Mouse (Mus musculus) embryonic facial prominence, embryonic 10.5 days (tissue): ENCODE results near the gene Mxd1. TPM values are rescaled to one million over a fixed set of nuclear protein-coding genes. Genes with fewer than 3 reads are reported as not detected.
A peak's percentile ranks its signal among the peaks of the same experiment; 100 is the strongest.

Experiments used
- DNase-seq: peaks from one replicate; pipeline ENCODE4 v3.0.0-alpha.2; 2017; ENCODE audit warnings: low spot score
- H3K27ac ChIP-seq: fragments of 300-500 bp; sonication (generic); replicated peaks from 2 replicates; pipeline ENCODE4 v1.5.1; 2016; ENCODE audit warnings: mild to moderate bottlenecking
- H3K27me3 ChIP-seq: fragments of 300-500 bp; sonication (generic); replicated peaks from 2 replicates; pipeline ENCODE4 v1.6.1; 2016; ENCODE audit warnings: low read depth, mild to moderate bottlenecking; ENCODE audit not compliant: poor library complexity, severe bottlenecking
- H3K36me3 ChIP-seq: fragments of 300-500 bp; sonication (generic); replicated peaks from 2 replicates; pipeline ENCODE4 v1.6.1; 2016; ENCODE audit warnings: mild to moderate bottlenecking, moderate library complexity
- H3K4me1 ChIP-seq: fragments of 300-500 bp; sonication (generic); 2 replicates; pipeline ENCODE4 v1.6.1; 2016
- H3K4me3 ChIP-seq: fragments of 300-500 bp; sonication (generic); 2 replicates; pipeline ENCODE4 v1.5.1; 2016; ENCODE audit warnings: mild to moderate bottlenecking, moderate library complexity
- H3K9me3 ChIP-seq: fragments of 300-500 bp; sonication (generic); 2 replicates; pipeline ENCODE4 v1.6.1; 2016; ENCODE audit warnings: mild to moderate bottlenecking
- WGBS: fragments of 180-500 bp; shearing (Covaris S2); methylation state at CpG from one replicate; pipeline ENCODE4 v1.1.7; 2016; 5-methylcytosine and 5-hydroxymethylcytosine counted together
- polyA plus RNA-seq: library from polyadenylated mRNA; unstranded; fragments of >200 nt; fragmentation: Nextera tagmentation; extraction: Ambion mirVana; gene quantifications from 2 replicates; pipeline ENCODE4 v1.2.1, GENCODE M21; 2016

Gene Mxd1
- polyA plus RNA-seq, 1 experiment from 2014 or later = 11.4 TPM

GRCm38 (mm10) chr6:86641716-86642115, 27.2 kb downstream of the Mxd1 start:
- 74% methylated on average over 8 of the region's 8 CpGs for WGBS
- H3K27ac ChIP-seq = no peak overlapping the region
- H3K4me1 ChIP-seq = peaks cover 5% of the 10 kb centered on the region
- no peaks in the 10 kb centered on the region for H3K9me3 ChIP-seq
- H3K4me3 ChIP-seq = no peak overlapping the region
- DNase-seq = no peak
- H3K27me3 ChIP-seq = no peaks in the 10 kb centered on the region
- H3K36me3 ChIP-seq = no peaks in the 10 kb centered on the region

DNA sequence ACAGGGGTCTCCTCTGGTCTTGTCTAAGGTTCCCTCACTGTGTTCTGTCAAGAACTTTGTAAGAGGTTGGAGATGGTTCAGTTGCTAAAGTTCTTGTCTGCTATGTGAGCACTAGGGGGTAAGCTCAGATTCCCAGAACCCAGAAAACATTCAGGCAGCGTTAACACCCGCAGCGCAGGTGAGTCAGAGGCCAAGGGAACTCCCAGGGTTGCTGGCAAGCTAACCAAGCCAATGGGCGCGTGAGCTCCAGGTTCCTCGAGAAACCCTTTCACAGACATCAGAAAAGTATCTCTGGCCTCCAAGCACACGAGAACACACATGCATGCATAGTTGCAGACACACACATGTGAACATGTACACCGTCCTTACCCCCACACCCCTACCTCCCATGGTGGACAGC, 28.2 kb downstream of the Mxd1 start:
- Histone ChIP-seq H3K27me3 (no peaks in the 10 kb centered on the region), H3K9me3 (no peaks in the 10 kb centered on the region), H3K4me3 (no peak overlapping the region), H3K36me3 (no peaks in the 10 kb centered on the region), H3K27ac (no peak overlapping the region), H3K4me1 (peaks cover 5% of the 10 kb centered on the region)
- no peak for DNase-seq
- whole genome bisulfite sequencing = 91% methylated on average over 8 of the region's 8 CpGs

GRCm38 (mm10) chr6:86640161-86640560, 28.8 kb downstream of the Mxd1 start:
- DNase-seq = no peak
- H3K36me3 ChIP-seq = no peaks in the 10 kb centered on the region
- H3K9me3 ChIP-seq = no peaks in the 10 kb centered on the region
- H3K4me1 ChIP-seq = peaks cover 5% of the 10 kb centered on the region
- H3K4me3 ChIP-seq = no peak overlapping the region
- no peak overlapping the region for H3K27ac ChIP-seq
- no peaks in the 10 kb centered on the region for H3K27me3 ChIP-seq
- whole genome bisulfite sequencing = 83% methylated on average over 3 of the region's 3 CpGs

- Histone ChIP-seq H3K36me3 (no peaks in the 10 kb centered on the region), H3K9me3 (no peaks in the 10 kb centered on the region), H3K4me1 (peaks cover 5% of the 10 kb centered on the region), H3K4me3 (no peak overlapping the region), H3K27me3 (no peaks in the 10 kb centered on the region), H3K27ac (no peak overlapping the region; the same call in 1 of the 2 replicates)
- WGBS = 82% methylated on average over 18 of the region's 18 CpGs
- no peak for DNase-seq
Observed at GRCm38 (mm10) chr6:86639180-86640160, 29.5 kb downstream of the Mxd1 start.

GRCm38 (mm10) chr6:86638434-86638833, 30.5 kb downstream of the Mxd1 start:
- Histone ChIP-seq H3K4me1 (peaks cover 5% of the 10 kb centered on the region), H3K27me3 (no peaks in the 10 kb centered on the region), H3K27ac (no peak overlapping the region), H3K36me3 (no peaks in the 10 kb centered on the region), H3K9me3 (no peaks in the 10 kb centered on the region), H3K4me3 (no peak overlapping the region)
- no peak for DNase-seq
- 24% methylated on average over 2 of the region's 2 CpGs for WGBS

DNA sequence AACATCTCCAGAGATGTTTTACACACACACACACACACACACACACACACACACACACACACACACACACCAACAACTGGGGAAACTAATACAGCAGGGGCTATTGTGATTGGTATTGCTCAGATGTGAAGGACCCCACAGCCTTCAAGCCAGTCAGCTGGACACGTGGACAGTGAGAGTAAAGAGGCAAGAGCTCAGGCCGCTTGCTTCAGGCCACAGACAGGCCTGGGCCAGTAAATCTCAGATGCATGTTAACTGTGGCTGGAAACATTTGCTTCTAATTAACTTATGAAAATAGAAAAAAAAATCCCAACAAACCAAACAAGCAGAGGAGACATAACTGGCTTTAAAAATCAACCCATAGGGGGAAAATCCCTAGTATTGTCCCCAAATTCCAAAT, 31.1 kb downstream of the Mxd1 start:
- WGBS = 54% methylated on average over 2 of the region's 2 CpGs
- Histone ChIP-seq H3K9me3 (no peaks in the 10 kb centered on the region), H3K4me1 (peaks cover 5% of the 10 kb centered on the region), H3K27me3 (no peaks in the 10 kb centered on the region), H3K4me3 (no peak overlapping the region), H3K36me3 (no peaks in the 10 kb centered on the region), H3K27ac (peak overlapping the region; percentile 44; the same call in 1 of the 2 replicates)
- no peak for DNase-seq

GRCm38 (mm10) chr6:86637171-86637835, 31.7 kb downstream of the Mxd1 start:
- 68% methylated on average over 4 of the region's 4 CpGs for WGBS
- Histone ChIP-seq H3K4me1 (peaks cover 5% of the 10 kb centered on the region), H3K36me3 (no peaks in the 10 kb centered on the region), H3K27me3 (no peaks in the 10 kb centered on the region), H3K9me3 (no peaks in the 10 kb centered on the region), H3K4me3 (no peak overlapping the region), H3K27ac (peak overlapping the region; percentile 44; the same call in 1 of the 2 replicates)
- DNase-seq = no peak

GRCm38 (mm10) chr6:86636495-86636894, 32.5 kb downstream of the Mxd1 start:
- DNase-seq = no peak
- Histone ChIP-seq H3K4me1 (peaks cover 5% of the 10 kb centered on the region), H3K27ac (no peak overlapping the region), H3K9me3 (no peaks in the 10 kb centered on the region), H3K27me3 (no peaks in the 10 kb centered on the region), H3K36me3 (no peaks in the 10 kb centered on the region), H3K4me3 (no peak overlapping the region)
- 74% methylated on average over 2 of the region's 2 CpGs for WGBS

- no peak for DNase-seq
- Histone ChIP-seq H3K4me3 (no peak overlapping the region), H3K4me1 (0 out of 2 replicates have a peak, but pooled peaks cover 6% of the 10 kb centered on the region), H3K27me3 (no peaks in the 10 kb centered on the region), H3K27ac (no peak overlapping the region), H3K9me3 (no peaks in the 10 kb centered on the region), H3K36me3 (no peaks in the 10 kb centered on the region)
- 76% methylated on average over 3 of the region's 3 CpGs for WGBS
Observed at GRCm38 (mm10) chr6:86630141-86630540, 38.8 kb downstream of the Mxd1 start.

GRCm38 (mm10) chr6:86627946-86628345, 41.0 kb downstream of the Mxd1 start, which contains the start of gene Asprv1:
Gene Asprv1, plus strand, starts transcription at chr6:86628164.
- no peaks in the 10 kb centered on the region for H3K36me3 ChIP-seq
- H3K27ac ChIP-seq = peak within 1 kb of the TSS; percentile 46; the same call in 1 of the 2 replicates
- WGBS = 52% methylated on average over 10 of the region's 10 CpGs
- H3K4me1 ChIP-seq = 0 out of 2 replicates have a peak, but pooled peaks cover 6% of the 10 kb centered on the region
- H3K4me3 ChIP-seq = no peak within 1 kb of the TSS
- no peaks in the 10 kb centered on the region for H3K9me3 ChIP-seq
- no peak for DNase-seq
- no peaks in the 10 kb centered on the region for H3K27me3 ChIP-seq

- WGBS = 66% methylated on average over 18 of the region's 18 CpGs
- no peak overlapping the region for H3K27ac ChIP-seq
Observed at GRCm38 (mm10) chr6:86624074-86625030, 44.6 kb downstream of the Mxd1 start.

DNA sequence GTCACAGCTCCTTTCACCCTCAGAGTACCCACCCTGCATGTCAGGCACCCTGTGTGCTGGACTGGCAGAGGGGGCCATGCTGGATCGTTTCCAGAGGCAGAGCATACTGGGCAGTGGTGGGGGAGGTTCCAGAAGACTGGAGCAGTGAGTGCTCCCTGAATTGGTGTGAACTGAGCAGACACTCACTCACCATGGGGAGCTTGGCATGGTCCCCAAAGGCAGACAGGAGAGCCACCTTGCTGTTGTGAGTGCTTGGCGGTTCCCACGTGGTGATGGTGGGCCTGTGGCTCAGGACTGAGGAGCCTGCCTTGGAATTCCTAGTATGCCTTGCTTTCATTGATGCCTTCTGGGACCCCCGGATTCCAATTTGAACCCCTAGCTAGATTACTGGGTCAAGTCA, 45.8 kb downstream of the Mxd1 start:
- H3K27ac ChIP-seq = no peak overlapping the region
- H3K27me3 ChIP-seq = no peaks in the 10 kb centered on the region
- DNase-seq = no peak
- H3K4me1 ChIP-seq = peaks cover 4% of the 10 kb centered on the region; the same call in 1 of the 2 replicates
- no peaks in the 10 kb centered on the region for H3K36me3 ChIP-seq
- no peaks in the 10 kb centered on the region for H3K9me3 ChIP-seq
- WGBS = 81% methylated on average over 4 of the region's 4 CpGs
- H3K4me3 ChIP-seq = no peak overlapping the region

More at GRCm38 (mm10) chr6:86624074-86625030, 44.6 kb downstream of the Mxd1 start:
- Histone ChIP-seq H3K4me1 (0 out of 2 replicates have a peak, but pooled peaks cover 6% of the 10 kb centered on the region), H3K36me3 (no peaks in the 10 kb centered on the region), H3K9me3 (no peaks in the 10 kb centered on the region), H3K4me3 (no peak overlapping the region), H3K27me3 (no peaks in the 10 kb centered on the region)
- no peak for DNase-seq
